Mouse (Mus musculus) kidney, postnatal 25 days (tissue): ENCODE measurements around the gene Ap1s3.
"Not testable (repeated sequence)": the region's sequence is repeated elsewhere in the genome, so short reads cannot be mapped to it uniquely, and the experiment has no call there.

Source experiments
- DNase-seq, 2 experiments: peaks; one replicate each; pipeline ENCODE4 v3.0.0; 2021; ENCODE audit warnings: mixed read lengths in 2 of 2

Gene Ap1s3

DNA sequence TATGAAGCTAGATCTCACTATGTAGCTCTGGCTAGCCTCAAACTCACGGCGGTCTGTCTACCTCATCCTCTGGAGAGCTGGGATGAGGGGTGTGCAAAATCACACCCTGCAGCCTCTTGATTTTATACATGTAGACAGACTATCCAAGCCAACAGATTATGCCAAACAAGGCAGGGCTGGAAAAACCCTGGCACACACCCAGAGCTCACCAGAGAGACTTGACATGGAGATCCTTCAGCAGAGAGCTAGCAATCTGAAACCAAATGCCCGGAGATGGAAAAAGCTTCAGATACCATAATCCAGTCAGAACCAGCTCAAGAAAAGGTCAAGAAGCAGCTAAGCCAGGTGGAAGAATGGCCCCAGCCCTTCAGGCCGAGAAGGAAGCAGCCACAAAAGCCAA lies 6.9 kb downstream of the Ap1s3 start:
- DNase-seq = peak in 1 of 2 experiments; percentile 8

DNA sequence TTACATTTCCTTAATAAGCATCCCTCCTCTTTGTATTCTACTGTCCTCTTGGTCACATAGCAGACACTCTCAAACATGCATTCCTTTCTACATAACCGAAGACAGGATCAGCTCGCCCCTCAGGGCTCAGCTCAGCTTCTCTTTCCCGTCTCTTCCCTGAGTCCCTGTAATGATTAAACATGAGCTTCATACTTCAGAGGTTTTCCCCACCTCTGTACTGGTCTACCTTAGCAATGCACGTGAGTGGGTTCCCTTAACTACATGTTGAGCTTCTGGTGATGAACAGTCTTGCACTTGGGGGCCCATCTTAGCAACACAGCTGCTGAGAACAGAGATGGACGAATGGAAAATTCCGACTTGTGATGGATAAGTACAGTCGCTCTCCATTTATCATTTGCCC lies 12.2 kb downstream of the Ap1s3 start:
- no peak for DNase-seq

DNA sequence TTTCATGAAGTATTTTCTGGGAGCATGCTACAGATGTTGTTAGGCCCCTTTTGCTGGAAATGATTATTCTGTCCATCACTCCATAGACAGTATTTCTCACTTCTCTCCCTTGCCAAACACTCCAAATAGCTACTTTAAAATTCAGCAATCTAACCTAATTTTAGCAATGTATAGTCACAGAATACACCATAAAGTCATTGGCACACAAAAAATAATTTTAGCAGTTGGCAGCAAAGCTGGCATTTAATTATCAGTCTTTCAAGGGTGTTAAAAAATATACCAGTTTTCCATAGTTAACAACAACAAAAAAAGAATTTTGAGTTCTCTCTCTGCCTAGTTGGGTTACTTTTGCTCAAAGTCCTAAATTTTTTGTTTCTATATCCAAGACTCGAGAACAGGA lies 14.4 kb downstream of the Ap1s3 start:
- no peak for DNase-seq

DNA sequence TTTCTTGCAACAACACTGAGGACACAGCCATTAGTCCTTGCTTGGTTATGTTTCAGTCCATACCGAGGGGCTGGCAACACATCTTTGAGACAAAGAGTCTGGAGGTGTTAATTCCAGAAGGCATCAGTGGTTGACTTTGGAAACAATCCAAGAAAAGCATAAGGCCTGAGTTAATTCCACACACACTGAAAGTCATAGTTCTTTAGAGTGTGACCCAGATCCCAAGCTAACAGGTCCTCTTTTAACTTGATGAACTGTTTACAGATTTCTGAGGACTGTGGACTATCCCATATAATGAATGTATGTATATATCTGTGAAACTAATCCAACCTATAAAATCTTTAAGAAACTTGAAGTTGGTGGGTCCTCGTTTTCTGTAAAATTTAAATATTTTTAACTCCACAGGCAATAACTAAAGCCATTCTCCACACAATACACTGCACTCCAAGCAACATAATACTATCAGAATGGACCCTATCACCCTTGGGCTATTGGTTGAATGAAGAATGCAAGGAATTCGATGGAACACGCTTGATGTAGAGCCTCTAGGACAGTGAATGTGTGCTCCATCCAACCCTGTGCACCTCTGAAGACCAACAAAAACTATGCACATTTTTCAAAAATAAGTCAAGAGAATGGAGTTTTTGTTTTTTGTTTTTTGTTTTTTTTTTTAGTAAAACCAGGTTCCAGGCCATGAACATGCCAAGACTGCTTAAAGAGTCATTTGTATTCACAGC lies 15.8 kb downstream of the Ap1s3 start:
- DNase-seq = no peak

DNA sequence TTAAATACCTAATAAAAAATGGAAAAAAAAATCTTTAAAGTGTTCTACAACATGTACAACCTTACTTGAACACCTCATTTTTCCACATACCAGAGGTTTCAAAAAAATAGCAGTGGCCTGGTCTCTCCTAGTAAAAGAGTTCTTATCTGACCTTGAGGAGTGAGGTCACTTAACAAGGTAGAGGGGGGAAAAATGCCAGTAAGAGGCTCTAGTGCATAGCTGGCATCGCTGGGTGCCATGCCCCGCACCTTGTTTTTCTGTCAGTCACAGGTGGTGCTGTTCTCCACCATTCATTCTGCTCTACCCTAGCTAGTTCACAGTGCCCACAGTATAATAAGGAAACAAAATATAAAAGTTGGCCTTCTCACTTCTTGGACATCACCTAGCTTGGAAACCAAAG lies 16.8 kb downstream of the Ap1s3 start:
- DNase-seq = no peak

DNA sequence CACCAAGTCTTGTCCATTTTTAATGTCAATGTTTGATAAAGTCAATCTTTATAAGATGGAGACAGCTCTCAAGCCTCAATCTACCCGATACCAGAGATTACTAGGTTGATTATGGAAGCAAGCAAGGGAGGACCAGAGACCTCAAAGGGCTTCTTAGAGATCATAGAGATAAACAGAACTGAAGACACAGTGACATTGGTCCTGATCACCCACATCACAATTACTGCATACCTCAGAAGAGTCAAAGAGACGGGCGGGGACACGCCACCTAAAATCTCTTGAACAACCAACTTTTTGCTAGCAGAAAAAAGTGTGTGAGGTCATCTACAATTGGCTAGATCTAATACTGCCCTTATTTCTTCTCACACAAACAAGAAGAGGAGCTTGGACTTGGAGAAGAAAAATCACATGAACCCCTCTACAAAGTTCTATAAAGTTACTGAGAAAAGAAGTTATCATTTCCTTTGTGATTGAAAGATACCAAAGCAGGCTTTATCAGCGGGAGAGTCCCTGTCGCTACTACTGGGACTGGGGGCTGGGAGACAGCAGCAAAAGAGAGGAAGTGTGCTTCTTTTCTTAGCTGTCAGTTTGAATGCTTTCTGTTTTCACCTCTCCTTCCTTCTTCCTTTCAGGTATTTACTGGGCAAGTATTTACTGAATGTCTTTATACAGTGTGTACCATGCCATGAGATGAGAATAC lies 28.2 kb downstream of the Ap1s3 start:
- no peak for DNase-seq

DNA sequence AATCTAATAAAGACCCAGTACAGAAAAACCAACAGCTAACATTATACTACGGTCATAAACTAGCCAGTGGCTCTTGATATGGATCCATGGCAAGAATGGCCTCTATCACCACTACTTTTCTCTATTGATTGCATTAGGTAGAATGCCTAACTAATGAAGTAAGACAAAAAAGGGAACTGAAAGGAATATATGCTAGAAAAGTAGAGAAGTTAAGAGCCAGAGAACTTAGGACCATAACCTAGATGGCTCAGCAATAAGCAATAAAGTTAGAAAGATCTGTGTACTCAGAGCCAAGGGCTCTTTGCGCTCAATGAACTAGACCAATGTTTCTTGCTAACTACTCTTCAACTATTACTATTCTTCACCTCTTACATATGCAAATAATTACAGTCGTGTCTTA lies 29.1 kb downstream of the Ap1s3 start:
- DNase-seq = no peak

DNA sequence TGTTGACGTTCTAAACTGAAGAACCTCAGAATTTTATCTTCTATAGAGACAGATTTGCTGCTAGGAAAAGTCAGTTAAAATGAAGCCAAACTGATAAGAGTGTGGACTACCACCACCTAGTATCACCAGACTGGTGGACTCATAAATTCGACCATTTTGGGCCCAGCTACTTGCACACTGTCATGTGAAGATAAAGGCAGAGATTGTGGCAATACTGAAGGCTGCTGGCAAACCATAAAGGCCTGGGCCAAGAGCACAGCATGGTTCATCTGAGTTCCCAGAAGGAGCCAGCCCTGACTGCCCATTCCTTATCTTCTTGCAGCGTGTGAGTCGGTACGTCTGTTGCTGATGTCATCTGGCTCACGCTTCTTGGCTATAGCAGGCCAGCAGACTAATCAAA lies 30.4 kb downstream of the Ap1s3 start:
- no peak for DNase-seq

DNA sequence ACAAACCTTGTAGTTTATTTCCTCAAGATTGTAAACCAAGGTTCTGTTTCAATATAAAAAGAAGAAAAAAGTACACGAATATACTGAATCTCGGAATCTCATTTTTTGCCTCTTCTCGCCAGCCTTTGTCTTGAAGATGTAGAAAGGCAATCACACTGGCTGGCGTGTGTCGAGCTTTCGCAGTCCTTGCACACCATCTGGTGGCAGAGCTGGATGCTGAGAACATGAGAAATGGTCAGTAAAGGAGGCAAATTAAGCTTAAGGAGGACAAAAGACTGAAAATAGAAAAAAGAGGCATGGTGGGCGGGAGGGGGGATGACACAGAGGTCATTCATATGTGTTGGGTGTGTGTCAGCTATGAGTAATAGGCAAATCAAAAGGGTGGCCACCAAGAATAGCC lies 31.6 kb downstream of the Ap1s3 start:
- peak; percentile 53 to 59 for DNase-seq

DNA sequence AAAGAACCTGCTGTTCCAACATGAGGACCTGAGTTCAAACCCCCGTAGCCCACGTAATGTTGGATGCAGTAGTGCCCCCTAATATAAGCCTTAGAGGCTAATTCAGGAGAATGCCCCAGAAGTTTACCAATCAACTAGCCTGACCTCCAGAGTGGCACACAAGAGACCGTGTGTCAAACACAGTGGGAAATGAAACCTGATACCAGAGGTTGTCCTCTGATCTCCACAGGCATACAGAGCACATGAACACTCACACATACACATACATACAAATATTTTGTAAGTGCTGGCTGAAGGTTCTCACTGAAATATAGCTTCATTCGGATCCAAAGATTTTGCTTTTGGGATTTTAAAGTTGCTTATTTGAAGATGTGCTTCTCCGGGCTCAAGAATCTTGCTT lies 32.1 kb downstream of the Ap1s3 start:
- no peak for DNase-seq

DNA sequence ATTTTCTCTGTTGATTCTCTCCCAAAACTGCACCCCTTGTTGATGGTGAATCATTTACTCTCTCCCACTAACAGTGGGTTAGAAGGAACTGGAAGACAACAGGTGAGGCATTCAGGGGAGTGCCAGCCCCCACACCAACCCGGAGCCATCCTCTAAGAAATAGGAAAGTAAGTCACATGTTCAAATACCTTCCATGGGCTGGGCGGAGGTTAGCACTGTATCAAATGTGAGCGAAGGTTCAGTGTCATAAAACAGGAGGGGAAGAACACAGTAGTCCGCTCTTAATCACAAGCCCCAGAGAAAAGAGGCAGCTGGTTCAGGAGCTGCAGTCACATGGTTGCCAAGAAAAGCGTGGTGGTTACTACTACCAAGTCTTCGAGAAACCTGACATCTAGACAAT lies 32.7 kb downstream of the Ap1s3 start:
- DNase-seq = no peak

DNA sequence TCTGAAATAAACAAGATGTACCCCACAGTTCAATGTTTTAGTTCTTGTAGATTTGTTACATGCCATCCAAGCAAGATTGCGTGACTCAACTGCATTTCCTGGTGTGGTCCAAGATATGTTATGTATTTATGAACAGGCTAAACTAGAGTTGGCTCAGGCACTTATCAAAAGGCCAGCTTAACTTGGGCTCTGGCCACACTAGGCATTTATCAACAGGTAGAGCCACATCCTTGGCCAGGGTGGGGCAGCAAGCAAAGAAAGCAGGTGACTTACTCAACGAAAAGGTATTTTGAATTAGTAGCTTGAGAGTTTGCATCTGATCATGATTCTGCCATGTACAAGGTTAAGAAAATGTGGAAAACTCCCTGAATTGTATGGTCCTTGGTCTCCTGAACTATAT lies 34.0 kb downstream of the Ap1s3 start:
- no peak for DNase-seq

DNA sequence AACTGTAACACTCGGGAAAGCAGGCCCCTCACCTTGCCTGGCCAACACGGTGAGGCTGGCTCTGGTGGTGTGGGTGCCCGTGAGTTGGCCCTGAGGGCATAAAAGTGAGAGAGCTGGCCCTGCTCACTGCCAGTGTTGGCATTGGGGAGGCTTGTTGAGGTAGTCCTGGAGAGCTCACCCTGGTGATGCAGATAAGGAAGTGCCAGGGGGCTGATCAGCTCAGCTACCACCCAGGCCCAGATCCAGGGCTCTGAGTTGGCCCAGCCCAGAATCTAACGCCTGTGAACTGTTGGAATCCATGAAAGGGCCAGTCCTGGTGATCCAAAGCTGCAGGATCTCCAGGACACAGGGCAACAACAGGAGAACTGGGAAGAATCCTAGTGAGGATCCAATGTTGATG lies 40.3 kb downstream of the Ap1s3 start:
- no peak for DNase-seq

DNA sequence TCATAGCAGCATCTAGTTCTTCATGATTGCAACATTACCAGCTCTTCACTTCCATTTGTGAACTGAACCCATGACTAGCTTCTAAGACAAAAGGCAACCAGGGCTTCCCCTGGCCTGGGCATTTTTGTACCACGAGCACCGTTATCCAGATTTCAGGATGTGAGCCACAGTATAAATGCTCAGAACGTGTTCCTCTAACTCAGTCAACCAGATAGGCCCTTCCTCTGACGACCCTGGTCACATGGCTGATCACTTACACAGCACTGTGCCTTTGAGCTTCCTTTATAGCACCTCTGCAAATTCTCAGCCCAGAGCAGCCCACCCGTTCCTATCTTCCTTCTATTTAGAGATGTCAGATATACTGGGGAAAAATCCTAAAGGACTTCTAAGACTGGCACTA lies 42.0 kb downstream of the Ap1s3 start:
- DNase-seq = no peak

DNA sequence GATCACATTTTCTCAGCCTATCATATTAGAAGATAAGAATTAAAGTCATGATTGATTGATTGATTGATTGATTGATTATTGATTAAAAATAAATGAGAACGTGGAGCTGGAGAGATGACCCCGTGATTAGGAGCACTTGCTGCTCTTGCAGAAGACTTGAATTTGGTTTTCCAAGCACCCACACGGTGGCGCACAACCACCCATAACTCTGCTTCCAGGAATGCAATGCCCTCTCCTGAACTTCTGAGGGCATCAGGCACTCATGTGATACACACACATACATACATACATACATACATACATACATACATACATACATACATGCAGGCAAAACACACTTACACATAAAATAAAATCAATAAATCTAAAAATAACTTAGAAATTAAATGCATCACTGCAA lies 45.6 kb downstream of the Ap1s3 start:
- peak in 1 of 2 experiments; percentile 49 for DNase-seq

DNA sequence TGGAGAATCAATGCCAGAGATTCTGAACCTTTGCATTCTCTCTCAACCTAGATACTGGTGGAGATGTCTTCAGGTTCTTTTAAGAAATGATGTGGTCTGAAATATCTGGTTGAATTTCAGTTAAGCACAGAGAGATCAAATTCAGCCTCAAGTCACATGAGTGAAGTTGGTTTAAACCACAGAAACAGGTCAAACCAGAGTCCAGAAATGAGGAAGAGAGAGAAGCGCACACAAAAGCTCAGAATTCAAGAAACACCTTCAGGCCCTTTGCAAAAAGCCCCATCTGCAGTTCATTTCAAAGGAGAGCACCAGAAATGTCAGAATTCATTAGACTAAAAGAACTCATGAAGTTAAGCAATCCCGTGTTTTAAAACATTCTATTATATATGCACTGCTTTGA lies 52.3 kb downstream of the Ap1s3 start:
- no peak for DNase-seq

DNA sequence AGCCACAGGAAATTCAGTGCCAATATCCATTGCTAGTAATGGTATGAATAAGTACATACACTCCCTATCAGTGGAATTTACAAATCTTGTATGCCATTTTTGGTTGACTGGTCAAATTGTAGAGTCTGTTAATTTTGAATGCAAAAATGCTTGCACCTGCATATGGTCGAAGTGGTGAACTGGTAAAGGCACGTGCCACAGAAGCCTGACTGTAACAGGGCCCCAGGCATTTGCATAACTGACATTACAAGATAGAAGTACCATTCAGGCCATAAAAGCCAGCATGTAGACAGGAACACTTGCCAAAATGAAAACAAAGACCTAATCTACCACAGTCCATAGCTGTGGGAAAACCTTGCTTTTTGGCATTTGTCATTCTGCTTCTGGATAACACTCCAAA lies 55.3 kb downstream of the Ap1s3 start:
- no peak for DNase-seq

DNA sequence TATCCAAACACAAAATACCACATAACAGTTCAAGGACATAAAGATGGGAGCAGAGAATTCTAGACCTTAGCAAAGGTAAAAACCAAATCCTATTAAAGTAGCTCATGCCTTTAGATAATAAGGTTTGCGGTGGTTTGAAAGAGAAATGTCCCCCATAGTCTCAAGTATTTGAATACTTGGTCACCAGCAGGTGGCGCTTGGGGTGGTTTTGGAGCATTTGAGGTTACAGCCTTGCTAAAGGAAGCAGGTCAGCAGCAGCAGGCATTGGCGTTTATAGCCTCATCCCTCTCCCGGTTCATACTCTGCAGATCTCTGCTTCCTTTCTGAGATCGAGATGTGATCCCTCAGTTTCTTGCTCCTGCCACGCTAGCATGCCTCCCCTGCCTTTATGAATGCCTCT lies 57.3 kb downstream of the Ap1s3 start:
- no peak for DNase-seq

DNA sequence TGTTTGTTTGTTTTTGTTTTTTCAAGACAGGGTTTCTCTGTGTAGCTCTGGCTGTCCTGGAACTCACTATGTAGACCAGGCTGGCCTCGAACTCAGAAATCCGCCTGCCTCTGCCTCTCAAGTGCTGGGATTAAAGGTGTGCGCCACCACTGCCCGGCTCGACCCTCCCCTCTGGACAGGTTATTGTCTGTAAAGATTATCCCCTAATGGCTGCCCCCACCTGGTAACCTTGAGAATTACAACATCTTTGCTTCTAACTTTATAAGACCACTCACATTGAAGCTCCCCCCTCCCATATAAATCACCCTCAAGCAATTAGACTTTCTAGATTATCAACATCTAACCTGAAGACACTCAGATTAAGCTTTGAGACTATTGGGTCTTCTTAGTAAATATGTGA lies 60.5 kb downstream of the Ap1s3 start:
- peak in 1 of 2 experiments; percentile 31 for DNase-seq

DNA sequence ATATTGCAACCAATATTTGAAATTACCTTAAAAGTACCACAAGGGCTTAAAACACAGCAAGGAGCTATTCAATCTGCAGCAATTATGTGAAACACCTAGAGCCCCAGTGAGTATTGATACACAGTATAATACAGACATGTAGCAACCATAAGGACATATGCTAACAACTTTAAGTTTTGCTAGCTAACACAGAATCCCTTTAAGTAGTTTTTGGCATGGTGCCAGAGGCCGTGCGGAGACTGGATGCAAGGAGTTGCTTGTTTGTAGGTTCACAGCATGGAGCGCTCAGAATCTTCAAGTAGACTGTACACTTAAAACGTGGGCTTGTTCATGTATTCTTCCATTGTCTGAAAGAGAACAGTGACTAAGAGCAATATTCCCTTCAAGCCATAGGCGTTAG lies 62.9 kb downstream of the Ap1s3 start:
- not testable (repeated sequence) for DNase-seq

DNA sequence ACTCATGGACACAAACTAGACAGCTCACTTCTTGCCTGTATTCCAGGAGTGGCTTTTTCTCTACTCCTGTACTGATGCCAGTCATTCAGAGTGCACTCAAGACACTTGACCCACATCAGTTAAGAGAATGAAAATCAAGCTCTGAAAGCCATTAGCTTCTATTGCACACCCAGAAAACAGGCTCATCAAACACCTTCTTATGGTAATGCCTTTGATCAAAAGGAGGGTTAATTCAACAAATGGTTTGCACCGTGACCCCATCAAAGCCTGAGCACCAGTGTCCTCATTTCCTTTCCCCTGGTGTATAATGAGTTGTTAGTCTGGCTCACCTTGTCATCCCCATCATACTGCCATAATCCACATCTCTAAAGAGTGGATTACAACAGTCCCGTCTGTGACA lies 69.3 kb downstream of the Ap1s3 start:
- no peak for DNase-seq

DNA sequence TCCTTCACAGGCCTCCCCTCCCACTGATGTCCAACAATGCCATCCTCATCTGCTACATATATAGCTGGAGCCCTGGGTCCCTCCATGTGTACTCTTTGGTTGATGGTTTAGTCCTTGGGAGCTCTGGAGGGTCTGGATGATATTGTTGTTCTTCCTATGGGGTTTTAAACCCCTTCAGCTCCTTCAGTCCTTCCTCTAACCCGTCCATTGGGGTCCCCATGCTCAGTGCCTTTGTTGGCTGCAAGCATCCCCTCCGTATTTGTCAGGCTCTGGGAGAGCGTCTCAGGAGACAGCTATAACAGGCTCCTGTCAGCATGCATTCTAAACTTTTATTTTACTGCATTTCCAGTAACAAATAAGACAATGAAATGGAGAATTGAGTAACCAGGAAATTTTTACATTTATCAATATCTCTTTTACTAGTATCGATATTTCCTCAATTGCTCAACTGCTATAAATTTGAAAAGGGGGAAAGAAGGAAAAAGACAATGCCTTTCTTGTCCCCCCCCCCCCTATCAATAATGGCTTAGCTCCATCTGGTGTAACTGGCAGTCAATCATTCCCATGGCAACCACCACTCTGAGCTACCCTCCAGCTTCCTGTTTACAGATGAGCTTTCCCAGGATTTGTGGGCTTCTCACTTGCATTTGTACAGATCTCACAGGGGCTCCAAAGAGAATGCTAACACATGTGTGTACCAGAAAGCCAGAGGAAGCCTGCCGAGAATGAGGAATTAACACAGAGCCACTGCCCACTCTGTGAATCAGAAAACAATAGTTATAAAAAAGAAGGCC lies 73.2 kb downstream of the Ap1s3 start:
- no peak for DNase-seq

DNA sequence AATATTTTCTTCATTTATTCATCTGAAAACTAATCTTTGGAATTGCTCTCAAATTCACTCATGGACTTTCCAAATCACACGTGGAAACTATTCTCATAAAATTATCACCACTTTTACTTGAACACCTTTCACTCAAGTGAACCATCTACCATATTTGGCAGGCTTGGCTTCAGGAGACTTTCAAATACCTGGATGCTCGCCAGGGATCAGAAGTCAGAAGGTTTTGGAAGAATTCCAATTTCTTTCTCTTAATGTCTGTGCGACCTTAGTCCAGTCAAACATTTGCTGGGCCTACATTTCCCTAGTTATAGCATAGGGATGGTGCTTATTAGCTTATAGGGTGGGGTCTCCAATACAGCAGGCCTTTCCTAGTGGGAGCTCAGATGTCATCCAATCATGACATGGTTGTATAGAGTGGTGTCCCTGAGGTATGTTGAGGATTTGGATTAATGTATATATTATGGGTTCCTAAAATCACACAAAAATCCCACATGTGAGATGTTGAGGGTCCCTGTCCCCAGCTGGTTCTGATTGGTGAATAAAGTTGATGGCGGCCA lies 79.0 kb downstream of the Ap1s3 start:
- peak; percentile 69 to 80 for DNase-seq

DNA sequence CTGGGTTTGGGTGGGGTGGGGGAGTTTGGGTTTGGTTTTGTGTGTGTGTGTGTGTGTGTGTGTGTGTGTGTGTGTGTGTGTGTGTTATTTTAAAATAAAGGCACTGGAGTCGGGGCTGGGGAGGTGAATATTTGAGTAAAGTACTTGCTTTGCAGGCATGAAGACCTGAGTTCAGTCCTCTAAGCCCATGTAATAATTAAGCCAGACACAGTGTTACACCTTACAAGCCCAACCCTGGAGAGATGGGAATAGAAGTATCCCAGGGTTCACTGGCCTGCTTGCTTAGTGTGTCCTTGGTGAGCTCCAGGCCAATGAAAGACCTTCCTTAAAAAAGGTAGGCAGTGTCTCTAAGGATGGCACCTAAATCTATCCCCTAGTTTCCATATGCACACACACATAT lies 80.7 kb downstream of the Ap1s3 start:
- peak in 1 of 2 experiments; percentile 7 for DNase-seq
